Mouse (Mus musculus): ENCODE measurements around the gene Mul1. TPM values are rescaled to one million over a fixed set of nuclear protein-coding genes. Genes with fewer than 3 reads are reported as not detected.

Mul1 gene
- polyA plus RNA-seq, 1 experiment from 2014 or later = 20.2 TPM

Other genes with a start within 250 kb of the Mul1 start
- 233 and 263 TPM in 2 replicates for gene Hp1bp3, start 218.4 kb upstream of the Mul1 start, polyA plus RNA-seq (2015; fragmentation: Nextera tagmentation; extraction: Ambion mirVana)
- gene Sh2d5, start 184.3 kb upstream of the Mul1 start, polyA plus RNA-seq (2015; fragmentation: Nextera tagmentation; extraction: Ambion mirVana) = 6.1 and 9.8 TPM in 2 replicates
- gene Kif17, start 184.2 kb upstream of the Mul1 start, polyA plus RNA-seq (2015; fragmentation: Nextera tagmentation; extraction: Ambion mirVana) = 0.98 and 2.2 TPM in 2 replicates
- 184 and 190 TPM in 2 replicates for gene Ddost, start 129.9 kb upstream of the Mul1 start, polyA plus RNA-seq (2015; fragmentation: Nextera tagmentation; extraction: Ambion mirVana)
- 91.0 and 92.8 TPM in 2 replicates for gene Pink1, start 108.4 kb upstream of the Mul1 start, polyA plus RNA-seq (2015; fragmentation: Nextera tagmentation; extraction: Ambion mirVana)
- gene Cda, start 66.7 kb upstream of the Mul1 start, polyA plus RNA-seq (2015; fragmentation: Nextera tagmentation; extraction: Ambion mirVana) = 1.0 and 1.1 TPM in 2 replicates
- 7.7 and 8.4 TPM in 2 replicates for gene Fam43b, start 38.1 kb upstream of the Mul1 start, polyA plus RNA-seq (2015; fragmentation: Nextera tagmentation; extraction: Ambion mirVana)
- 9.8 and 10.2 TPM in 2 replicates for gene Camk2n1, start 19.6 kb downstream of the Mul1 start, polyA plus RNA-seq (2015; fragmentation: Nextera tagmentation; extraction: Ambion mirVana)
- gene Vwa5b1, start 201.2 kb downstream of the Mul1 start, polyA plus RNA-seq (2015; fragmentation: Nextera tagmentation; extraction: Ambion mirVana) = 0.72 and 0.79 TPM in 2 replicates